Mouse (Mus musculus) heart, adult 2 months (tissue): ENCODE results near the gene Itga9.

Experiments
- CTCF ChIP-seq: fragments of 200-600 bp; IDR thresholded peaks from 2 replicates; pipeline ENCODE4 v1.8.1; 2022; ENCODE audit warnings: antibody characterized with exemption, mild to moderate bottlenecking, moderate library complexity
- POLR2A ChIP-seq: fragments of 200-500 bp; IDR thresholded peaks from 2 replicates; pipeline ENCODE4 v1.6.1; 2011; ENCODE audit warnings: mild to moderate bottlenecking, low read depth, low read length, control low read depth; ENCODE audit not compliant: insufficient read depth

GRCm38 (mm10) chr9:118933800-118934199 is 327.3 kb downstream of the Itga9 start:
- TF ChIP-seq POLR2A (no peak), CTCF (peak; percentile 52)
